Mouse (Mus musculus) MEL (cell line): ENCODE results near the gene Thrap3. TPM values are rescaled to one million over a fixed set of nuclear protein-coding genes. Genes with fewer than 3 reads are reported as not detected.
A peak's percentile ranks its signal among the peaks of the same experiment; 100 is the strongest.
"Not testable (repeated sequence)": the region's sequence is repeated elsewhere in the genome, so short reads cannot be mapped to it uniquely, and the experiment has no call there.

Source experiments
- DNase-seq: peaks from one replicate; pipeline ENCODE4 v3.0.0; 2011; ENCODE audit warnings: low read depth, low spot score
- H3K27ac ChIP-seq: 2 replicates; pipeline ENCODE4 v1.5.1; 2012; ENCODE audit warnings: low read depth, mild to moderate bottlenecking, control low read depth, low read length, moderate library complexity; ENCODE audit not compliant: control insufficient read depth
- H3K27me3 ChIP-seq, 2 experiments: fragments of 150-350 bp in 1 of 2; sonication (generic) in 1 of 2; 2 replicates each; pipeline ENCODE4 v1.6.1; 2012; ENCODE audit warnings: low read length in 2 of 2, mild to moderate bottlenecking in 2 of 2, improper control_type of control experiment in 1 of 2, moderate library complexity in 1 of 2; ENCODE audit not compliant: insufficient read depth in 2 of 2, control insufficient read depth in 1 of 2
- H3K36me3 ChIP-seq, 2 experiments: 2 replicates each; pipeline ENCODE4 v1.6.1; 2012 to 2014; ENCODE audit warnings: low read length in 2 of 2, improper control_type of control experiment in 1 of 2, inconsistent platforms in 1 of 2, mild to moderate bottlenecking in 1 of 2; ENCODE audit not compliant: insufficient read depth in 2 of 2, control insufficient read depth in 1 of 2
- H3K4me1 ChIP-seq, 2 experiments: fragments of 150-350 bp in 1 of 2; sonication (generic) in 1 of 2; 2 replicates each; pipeline ENCODE4 v1.6.1; 2012; ENCODE audit warnings: low read length in 2 of 2, improper control_type of control experiment in 1 of 2, mild to moderate bottlenecking in 1 of 2; ENCODE audit not compliant: insufficient read depth in 2 of 2, control insufficient read depth in 1 of 2
- H3K4me3 ChIP-seq, 2 experiments: fragments of 150-350 bp in 1 of 2; sonication (generic) in 1 of 2; 2 replicates each; pipeline ENCODE4 v1.5.1; 2012; ENCODE audit warnings: low read depth in 2 of 2, low read length in 2 of 2, mild to moderate bottlenecking in 2 of 2, moderate library complexity in 2 of 2, control low read depth in 1 of 2, improper control_type of control experiment in 1 of 2; ENCODE audit not compliant: control insufficient read depth in 1 of 2, insufficient read depth in 1 of 2
- H3K79me2 ChIP-seq: 2 replicates; pipeline ENCODE4 v1.6.1; 2012; ENCODE audit warnings: mild to moderate bottlenecking, low read length, moderate library complexity; ENCODE audit not compliant: control insufficient read depth, poor library complexity, insufficient read depth
- H3K9ac ChIP-seq: 2 replicates; pipeline ENCODE4 v1.6.1; 2012; ENCODE audit warnings: low read depth, mild to moderate bottlenecking, control low read depth, low read length, moderate library complexity; ENCODE audit not compliant: control insufficient read depth, poor library complexity, severe bottlenecking
- H3K9me3 ChIP-seq: fragments of 150-350 bp; sonication (generic); replicated peaks from 2 replicates; pipeline ENCODE4 v1.6.1; 2012; ENCODE audit warnings: mild to moderate bottlenecking, low read length, improper control_type of control experiment, moderate library complexity; ENCODE audit not compliant: insufficient read depth
- CHD2 ChIP-seq: IDR thresholded peaks from 2 replicates; pipeline ENCODE4 v1.6.1; 2011; ENCODE audit warnings: low read length, improper control_type of control experiment
- CTCF ChIP-seq, 3 experiments: IDR thresholded peaks in 2 of 3; conservative IDR thresholded peaks in 1 of 3; 2 replicates each; pipeline ENCODE4 v1.5.1; 2011 to 2012; ENCODE audit warnings: low read length in 3 of 3, low read depth in 2 of 3, mild to moderate bottlenecking in 2 of 3, improper control_type of control experiment in 1 of 3, inconsistent platforms in 1 of 3, mixed read lengths in 1 of 3, moderate library complexity in 1 of 3; ENCODE audit not compliant: control insufficient read depth in 1 of 3, insufficient read depth in 1 of 3, poor library complexity in 1 of 3, severe bottlenecking in 1 of 3
- ELF1 ChIP-seq: IDR thresholded peaks from 2 replicates; pipeline ENCODE4 v1.6.1; 2014; ENCODE audit warnings: low read depth, mild to moderate bottlenecking, inconsistent platforms, low read length, improper control_type of control experiment, moderate library complexity
- EP300 ChIP-seq, 2 experiments: IDR thresholded peaks; 2 replicates each; pipeline ENCODE4 v1.6.1; 2011; ENCODE audit warnings: improper control_type of control experiment in 2 of 2, low read length in 2 of 2, low read depth in 1 of 2, mild to moderate bottlenecking in 1 of 2
- GABPA ChIP-seq: IDR thresholded peaks from 2 replicates; pipeline ENCODE4 v1.6.1; 2012; ENCODE audit warnings: low read depth, mild to moderate bottlenecking, inconsistent platforms, low read length, improper control_type of control experiment, moderate library complexity
- JUND ChIP-seq: IDR thresholded peaks from 2 replicates; pipeline ENCODE4 v1.6.1; 2011; ENCODE audit warnings: low read depth, mild to moderate bottlenecking, improper control_type of control experiment, low read length
- KAT2A ChIP-seq: conservative IDR thresholded peaks from 2 replicates; pipeline ENCODE4 v1.6.1; 2012; ENCODE audit warnings: low read depth, low read length, improper control_type of control experiment, inconsistent platforms
- MAZ ChIP-seq: IDR thresholded peaks from 2 replicates; pipeline ENCODE4 v1.6.1; 2012; ENCODE audit warnings: low read depth, mild to moderate bottlenecking, inconsistent platforms, low read length, improper control_type of control experiment
- MXI1 ChIP-seq: IDR thresholded peaks from 2 replicates; pipeline ENCODE4 v1.6.1; 2011; ENCODE audit warnings: mild to moderate bottlenecking, low read depth, low read length, improper control_type of control experiment
- MYC ChIP-seq: IDR thresholded peaks from 2 replicates; pipeline ENCODE4 v1.6.1; 2011; ENCODE audit warnings: low read depth, mild to moderate bottlenecking, low read length, improper control_type of control experiment, moderate library complexity
- POLR2AphosphoS5 ChIP-seq: IDR thresholded peaks from 2 replicates; pipeline ENCODE4 v1.6.1; 2012; ENCODE audit warnings: low read depth, borderline replicate concordance, mild to moderate bottlenecking, inconsistent platforms, low read length, moderate library complexity, mixed read lengths
- RAD21 ChIP-seq: IDR thresholded peaks from 2 replicates; pipeline ENCODE4 v1.6.1; 2011; ENCODE audit warnings: mild to moderate bottlenecking, low read depth, low read length, improper control_type of control experiment
- RCOR1 ChIP-seq: IDR thresholded peaks from 2 replicates; pipeline ENCODE4 v1.6.1; 2012; ENCODE audit warnings: low read depth, mild to moderate bottlenecking, inconsistent platforms, low read length, improper control_type of control experiment
- SIN3A ChIP-seq: IDR thresholded peaks from 2 replicates; pipeline ENCODE4 v1.6.1; 2012; ENCODE audit warnings: low read length, improper control_type of control experiment, inconsistent platforms
- SMC3 ChIP-seq: IDR thresholded peaks from 2 replicates; pipeline ENCODE4 v1.6.1; 2011; ENCODE audit warnings: low read depth, low read length, improper control_type of control experiment
- TAL1 ChIP-seq: IDR thresholded peaks from 2 replicates; pipeline ENCODE4 v1.6.1; 2012; ENCODE audit warnings: mild to moderate bottlenecking, inconsistent platforms, low read length, moderate library complexity, mixed read lengths
- USF2 ChIP-seq, 2 experiments: IDR thresholded peaks; 2 replicates each; pipeline ENCODE4 v1.6.1; 2011 to 2012; ENCODE audit warnings: improper control_type of control experiment in 2 of 2, low read length in 2 of 2, borderline replicate concordance in 1 of 2, inconsistent platforms in 1 of 2, low read depth in 1 of 2, mild to moderate bottlenecking in 1 of 2; ENCODE audit not compliant: insufficient read depth in 1 of 2
- ZKSCAN1 ChIP-seq: IDR thresholded peaks from 2 replicates; pipeline ENCODE4 v1.6.1; 2012; ENCODE audit warnings: low read depth, mild to moderate bottlenecking, inconsistent platforms, low read length, improper control_type of control experiment, moderate library complexity
- ZMIZ1 ChIP-seq: IDR thresholded peaks from 2 replicates; pipeline ENCODE4 v1.6.1; 2012; ENCODE audit warnings: low read depth, mild to moderate bottlenecking, inconsistent platforms, low read length, improper control_type of control experiment, moderate library complexity
- ZNF384 ChIP-seq: IDR thresholded peaks from 2 replicates; pipeline ENCODE4 v1.6.1; 2012; ENCODE audit warnings: low read depth, mild to moderate bottlenecking, inconsistent platforms, low read length, improper control_type of control experiment
- polyA plus RNA-seq, 2 experiments: library from polyadenylated mRNA; stranded (reverse) in 1 of 2; unstranded in 1 of 2; fragments of >175 nt in 1 of 2; fragments of >200 nt in 1 of 2; gene quantifications; 2 replicates each; pipeline versions ENCODE4 v1.2.1 to v1.2.4; 2012; ENCODE audit warnings: low replicate concordance in 2 of 2, low read depth in 1 of 2; ENCODE audit not compliant: insufficient read length in 2 of 2, insufficient read depth in 1 of 2, missing spikeins in 1 of 2
- total RNA-seq: library from RNA; depleted of rRNA; stranded (reverse); fragments of 300-350 nt; gene quantifications from 2 replicates; pipeline ENCODE4 v1.2.3, GENCODE M21; 2012

The Thrap3 gene
- total and polyA plus RNA-seq, 3 experiments, result 158 to 471 (median 310) TPM

DNA sequence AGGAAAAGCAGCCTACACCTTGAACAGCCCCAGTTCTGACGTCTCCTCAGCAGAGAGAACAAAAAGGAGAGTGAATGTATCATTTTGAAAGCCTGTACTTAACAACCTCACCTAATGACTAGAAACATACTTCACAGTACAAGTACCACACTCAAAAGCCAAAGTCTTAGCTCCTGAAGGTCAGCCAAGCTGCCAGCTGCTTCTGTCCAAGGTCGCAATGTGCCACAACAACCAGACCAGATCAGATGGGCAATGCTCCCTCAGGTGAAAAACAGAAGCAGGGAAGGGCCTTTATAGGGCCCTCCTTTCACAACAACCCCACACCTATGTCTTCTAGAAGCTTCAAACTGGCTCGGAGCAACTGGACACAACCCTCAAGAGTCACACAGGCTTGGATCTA lies 36.5 kb downstream of the Thrap3 start:
- Histone ChIP-seq H3K9me3 (no peaks in the 10 kb centered on the region), H3K36me3 (peaks cover 7 to 30% of the 10 kb centered on the region in 2 experiments), H3K4me1 (peaks cover 0 to 9% of the 10 kb centered on the region in 2 experiments; a peak in 2 of 4 replicates), H3K79me2 (peaks cover 2% of the 10 kb centered on the region; the same call in 1 of the 2 replicates), H3K4me3 (no peak overlapping the region), H3K27me3 (no peaks in the 10 kb centered on the region), H3K9ac (no peak overlapping the region), H3K27ac (no peak overlapping the region)
- no peak for DNase-seq
- TF ChIP-seq JUND (no peak), SMC3 (no peak), ZKSCAN1 (no peak), ZNF384 (no peak), TAL1 (no peak)

DNA sequence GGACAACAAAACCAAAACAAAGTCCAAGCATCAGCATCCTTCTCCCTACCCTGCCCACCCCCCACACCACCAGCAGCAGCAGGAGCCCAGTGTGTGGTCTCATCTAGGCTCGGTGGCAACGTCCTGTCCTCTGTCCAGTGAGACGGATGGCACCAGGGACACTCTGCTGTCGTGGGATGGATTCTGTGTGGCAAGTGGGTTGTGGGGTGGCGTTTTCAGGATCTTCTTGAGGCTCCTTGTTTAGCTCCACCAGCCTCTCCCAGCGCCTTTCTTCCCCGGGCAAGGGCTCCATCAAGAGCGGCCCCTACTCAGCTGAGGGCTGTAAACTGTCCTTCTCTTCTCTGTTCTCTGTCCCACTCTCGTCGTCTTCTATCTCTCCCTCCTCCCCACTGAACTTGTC lies 37.5 kb downstream of the Thrap3 start:
- not testable (repeated sequence) for H3K79me2 ChIP-seq, H3K9ac ChIP-seq, H3K4me3 ChIP-seq, H3K4me1 ChIP-seq, DNase-seq, H3K9me3 ChIP-seq, H3K27me3 ChIP-seq, H3K27ac ChIP-seq
- H3K36me3 ChIP-seq, result peaks cover 7 to 22% of the 10 kb centered on the region in 2 experiments

DNA sequence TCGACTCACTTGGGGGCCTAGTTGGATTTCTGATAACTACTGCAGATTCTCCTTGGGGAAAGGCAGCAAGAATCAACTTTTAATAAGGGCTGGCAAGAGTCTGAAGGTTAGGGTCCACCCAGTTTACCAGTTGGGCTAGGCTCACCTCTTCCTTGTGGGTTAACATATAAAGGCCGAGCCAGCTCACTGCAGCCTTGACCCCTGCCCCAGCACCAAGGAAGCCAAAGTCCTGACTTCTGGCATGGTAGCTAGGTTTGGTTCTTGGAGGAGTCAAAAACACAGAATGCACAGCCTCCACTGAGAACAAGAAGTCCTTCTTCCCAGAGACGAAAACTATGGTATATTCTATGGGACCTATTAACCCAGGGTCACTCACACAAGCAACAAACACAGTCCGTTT lies 38.9 kb downstream of the Thrap3 start:
- Histone ChIP-seq H3K27me3 (no peaks in the 10 kb centered on the region), H3K4me1 (peaks cover 0 to 9% of the 10 kb centered on the region in 2 experiments; a peak in 2 of 4 replicates), H3K4me3 (peak overlapping the region in 1 of 2 experiments; percentile 63; a peak in 2 of 4 replicates), H3K9me3 (no peaks in the 10 kb centered on the region), H3K36me3 (peaks cover 7 to 14% of the 10 kb centered on the region in 2 experiments), H3K79me2 (peaks cover 2% of the 10 kb centered on the region; the same call in 1 of the 2 replicates), H3K27ac (no peak overlapping the region), H3K9ac (peak overlapping the region; percentile 85)
- no peak for DNase-seq
- TF ChIP-seq ZNF384 (no peak), SIN3A (no peak), USF2 (IDR thresholded peaks at IDR 0.05; ENCODE audit: borderline replicate concordance in 1 of 2, insufficient read depth in 1 of 2, low read depth in 1 of 2, low read length in 2 of 2) (no peak), KAT2A (no peak), RAD21 (no peak), ZKSCAN1 (no peak), ZMIZ1 (no peak), EP300 (IDR thresholded peaks at IDR 0.05; ENCODE audit: low read depth in 1 of 2, low read length in 2 of 2) (no peak), RCOR1 (no peak), CTCF (IDR thresholded peaks at IDR 0.05 in 2 of 3, conservative IDR thresholded peaks at IDR 0.05 in 1 of 3; ENCODE audit: control insufficient read depth in 1 of 3, insufficient read depth in 1 of 3, low read depth in 2 of 3, low read length in 3 of 3, poor library complexity in 1 of 3, severe bottlenecking in 1 of 3) (no peak), ELF1 (no peak), GABPA (no peak), JUND (no peak), MAZ (no peak), MYC (no peak), POLR2AphosphoS5 (no peak), CHD2 (no peak), MXI1 (no peak)
